Mouse (Mus musculus) CH12.LX (cell line): Measurements from ENCODE around the gene Ccdc194.

Experiments
- CTCF ChIP-seq, 2 experiments: IDR thresholded peaks in 1 of 2; conservative IDR thresholded peaks in 1 of 2; 2 replicates each; pipeline ENCODE4 v1.5.1; 2011 to 2012; ENCODE audit warnings: low read depth in 2 of 2, low read length in 2 of 2, improper control_type of control experiment in 1 of 2, inconsistent platforms in 1 of 2, mild to moderate bottlenecking in 1 of 2, moderate library complexity in 1 of 2
- ETS1 ChIP-seq: conservative IDR thresholded peaks from 2 replicates; pipeline ENCODE4 v1.6.1; 2012; ENCODE audit warnings: low read depth, mild to moderate bottlenecking, inconsistent platforms, low read length, improper control_type of control experiment, moderate library complexity
- POLR2A ChIP-seq: IDR thresholded peaks from 2 replicates; pipeline ENCODE4 v1.6.1; 2011; ENCODE audit warnings: low read depth, mild to moderate bottlenecking, improper control_type of control experiment, low read length
- POLR2AphosphoS2 ChIP-seq: IDR thresholded peaks from 2 replicates; pipeline ENCODE4 v1.6.1; 2011; ENCODE audit warnings: low read depth, low read length, improper control_type of control experiment

GRCm38 (mm10) chr8:71570291-71570954 lies 44.9 kb upstream of the Ccdc194 start:
- TF ChIP-seq POLR2AphosphoS2 (no peak), POLR2A (peak; percentile 45; the same call in 1 of the 2 replicates), CTCF (conservative IDR thresholded peaks at IDR 0.05 in 1 of 2, IDR thresholded peaks at IDR 0.05 in 1 of 2; ENCODE audit: low read depth in 2 of 2, low read length in 2 of 2) (no peak), ETS1 (0 out of 2 replicates have a peak, but pooled peaks have one; percentile 12)
